Mouse (Mus musculus) lung, adult 2 months (tissue): Measurements from ENCODE around the gene Gm5414. TPM values are rescaled to one million over a fixed set of nuclear protein-coding genes. Genes with fewer than 3 reads are reported as not detected.
A peak's percentile ranks its signal among the peaks of the same experiment; 100 is the strongest.

Experiments
- DNase-seq: peaks from one replicate; pipeline ENCODE4 v3.0.0; 2022
- H3K4me1 ChIP-seq: fragments of 200-500 bp; 2 replicates; pipeline ENCODE4 v1.6.1; 2011; ENCODE audit warnings: low read length; ENCODE audit not compliant: control insufficient read depth, insufficient read depth
- H3K4me3 ChIP-seq: fragments of 200-500 bp; replicated peaks from 2 replicates; pipeline ENCODE3; 2011; ENCODE audit warnings: low read depth, mild to moderate bottlenecking, control low read depth, low read length; ENCODE audit errors: extremely low read depth
- CTCF ChIP-seq: fragments of 200-500 bp; IDR thresholded peaks from 2 replicates; pipeline ENCODE4 v1.5.1; 2011; ENCODE audit warnings: mild to moderate bottlenecking, low read length, control low read depth; ENCODE audit not compliant: insufficient read depth
- POLR2A ChIP-seq: fragments of 200-500 bp; IDR thresholded peaks from 2 replicates; pipeline ENCODE4 v1.6.1; 2011; ENCODE audit warnings: low read depth, mild to moderate bottlenecking, control low read depth, low read length, borderline replicate concordance; ENCODE audit errors: extremely low read depth
- WGBS: fragments of 180-500 bp; shearing (Covaris S2); methylation state at CpG from one replicate; pipeline ENCODE4 v1.1.7; 2018; 5-methylcytosine and 5-hydroxymethylcytosine counted together
- polyA plus RNA-seq: library from polyadenylated mRNA; depleted of rRNA; stranded (reverse); fragments of >200 nt; gene quantifications from 2 replicates; pipeline ENCODE4 v1.2.3, GENCODE M21; 2012; rRNA removed

Gene Gm5414
- not detected in 2 replicates for polyA plus RNA-seq

DNA sequence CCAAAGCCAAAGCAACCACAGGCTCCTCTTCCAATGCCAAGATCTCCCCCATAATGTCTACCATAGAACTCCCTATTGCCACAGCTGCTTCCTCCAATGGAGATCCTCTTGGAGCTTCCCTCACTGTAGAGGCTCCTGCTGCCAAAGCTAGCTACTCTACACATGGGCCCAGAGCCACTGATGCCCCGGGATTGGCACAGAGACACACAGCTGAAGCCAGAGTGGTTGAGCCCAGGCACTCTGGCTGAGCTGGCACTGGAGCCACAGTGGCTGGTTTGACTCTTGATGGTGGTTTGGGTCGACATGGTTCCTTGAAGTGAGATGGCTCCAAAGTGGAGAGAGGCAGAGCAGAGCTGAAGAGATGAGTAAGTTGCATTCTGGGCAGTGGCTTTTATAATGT is at the start of gene Gm5414:
TSS of gene Gm5414 (minus strand) at position 305 of the 400 bp plus-strand sequence.
- no peak for TF ChIP-seq POLR2A
- TF ChIP-seq CTCF, result no peak
- H3K4me3 ChIP-seq, result no peak within 1 kb of the TSS
- DNase-seq, result no peak
- H3K4me1 ChIP-seq, result no peaks in the 10 kb centered on the region
- 64% methylated on average over 2 of the region's 2 CpGs for WGBS

- no peak for DNase-seq
- no peak overlapping the region for H3K4me3 ChIP-seq
- H3K4me1 ChIP-seq, result no peaks in the 10 kb centered on the region
- no peak for TF ChIP-seq POLR2A
- no peak for TF ChIP-seq CTCF
- WGBS, result 77% methylated on average over 1 of the region's 1 CpGs
Measured at GRCm38 (mm10) chr15:101675978-101676377, 48.0 kb upstream of the Gm5414 start.

DNA sequence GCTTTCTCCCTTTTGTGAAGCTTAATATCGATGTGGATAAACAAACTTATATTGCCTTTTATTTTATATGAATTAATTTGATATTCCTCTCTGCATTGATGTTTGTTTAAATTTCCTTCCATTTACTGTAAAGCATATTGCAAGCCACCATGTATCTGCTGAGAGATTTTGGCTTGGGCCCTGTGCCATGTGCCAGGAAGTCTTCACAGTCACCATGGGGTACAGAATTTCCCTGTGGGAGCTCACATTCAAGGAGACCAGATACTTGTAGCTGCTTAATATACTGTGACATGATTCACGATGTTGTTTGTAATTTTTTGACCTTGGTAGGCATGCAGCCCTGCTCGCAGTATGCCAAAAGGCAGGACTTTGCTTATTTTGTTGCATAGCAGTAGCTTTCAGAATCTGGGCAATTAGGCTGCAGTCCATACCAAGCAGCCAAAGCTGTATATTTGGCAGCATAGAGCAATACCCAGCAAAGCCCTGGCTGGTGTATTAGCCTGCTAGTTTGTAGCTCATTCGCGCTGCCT is 24.8 kb upstream of the Gm5414 start:
- no peaks in the 10 kb centered on the region for H3K4me1 ChIP-seq
- 77% methylated on average over 5 of the region's 5 CpGs for WGBS
- DNase-seq, result no peak
- TF ChIP-seq CTCF, result no peak
- no peak for TF ChIP-seq POLR2A
- H3K4me3 ChIP-seq, result no peak overlapping the region

DNA sequence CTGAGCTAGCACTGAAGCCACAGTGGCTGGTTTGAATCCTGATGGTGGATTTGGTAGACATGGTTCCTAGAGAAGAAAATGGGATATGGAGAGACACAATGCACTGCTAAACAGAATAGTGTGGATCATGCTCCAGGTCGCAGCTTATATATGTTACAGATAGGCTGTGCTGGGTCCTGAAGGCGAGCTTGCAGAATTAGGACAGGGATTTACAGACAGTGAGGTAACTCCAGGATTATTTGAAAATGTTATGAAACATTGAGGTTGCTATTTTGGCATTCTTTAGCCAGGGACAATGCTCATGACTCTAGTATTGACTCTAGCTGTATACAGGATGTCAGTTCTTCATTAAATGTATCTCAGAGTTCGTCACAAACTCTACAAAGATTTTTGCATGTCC is 19.3 kb upstream of the Gm5414 start, which contains the start of gene Gm5478:
TSS of gene Gm5478 (minus strand) at position 101 of the 400 bp plus-strand sequence.
- no peaks in the 10 kb centered on the region for H3K4me1 ChIP-seq
- 66% methylated on average over 3 of the region's 3 CpGs for WGBS
- no peak for DNase-seq
- no peak within 1 kb of the TSS for H3K4me3 ChIP-seq
- TF ChIP-seq POLR2A (no peak), CTCF (no peak)

DNA sequence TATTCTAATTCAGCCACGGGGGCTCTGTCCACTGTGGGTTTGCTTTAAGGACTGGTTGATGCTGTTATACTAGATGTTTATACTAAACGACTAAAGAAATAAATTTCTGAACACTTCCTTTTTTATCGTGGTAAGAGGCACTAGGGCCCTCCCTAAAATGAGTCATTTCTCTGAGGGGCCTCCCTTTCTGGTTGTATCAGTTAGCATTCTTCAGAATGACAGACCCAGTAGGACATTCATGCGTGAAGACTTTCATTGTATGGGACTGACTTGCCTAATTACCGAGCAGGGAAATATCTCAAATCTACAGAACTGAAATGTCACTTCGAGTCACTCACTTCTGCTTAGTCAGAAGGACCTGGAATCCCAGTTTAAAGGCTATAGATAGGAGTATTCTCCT is 28.9 kb downstream of the Gm5414 start:
- DNase-seq, result no peak
- Histone ChIP-seq H3K4me3 (no peak overlapping the region), H3K4me1 (no peaks in the 10 kb centered on the region)
- TF ChIP-seq POLR2A, result no peak
- no peak for TF ChIP-seq CTCF
- 42% methylated on average over 6 of the region's 6 CpGs for WGBS

- no peak for DNase-seq
- WGBS, result 74% methylated on average over 10 of the region's 10 CpGs
Measured at GRCm38 (mm10) chr15:101588216-101588615, 39.8 kb downstream of the Gm5414 start.

GRCm38 (mm10) chr15:101584456-101584855 is 43.5 kb downstream of the Gm5414 start:
- TF ChIP-seq POLR2A (no peak), CTCF (no peak)
- no peaks in the 10 kb centered on the region for H3K4me1 ChIP-seq
- no peak overlapping the region for H3K4me3 ChIP-seq
- DNase-seq, result no peak
- 9% methylated on average over 2 of the region's 2 CpGs for WGBS

More at GRCm38 (mm10) chr15:101588216-101588615, 39.8 kb downstream of the Gm5414 start:
- TF ChIP-seq POLR2A (no peak), CTCF (peak; percentile 15; the same call in 1 of the 2 replicates)
- Histone ChIP-seq H3K4me3 (no peak overlapping the region), H3K4me1 (no peaks in the 10 kb centered on the region)

GRCm38 (mm10) chr15:101583211-101583965 is 44.6 kb downstream of the Gm5414 start:
- TF ChIP-seq CTCF (no peak), POLR2A (no peak)
- no peak overlapping the region for H3K4me3 ChIP-seq
- H3K4me1 ChIP-seq, result no peaks in the 10 kb centered on the region
- DNase-seq, result peak; percentile 16
- WGBS, result 71% methylated on average over 8 of the region's 8 CpGs

DNA sequence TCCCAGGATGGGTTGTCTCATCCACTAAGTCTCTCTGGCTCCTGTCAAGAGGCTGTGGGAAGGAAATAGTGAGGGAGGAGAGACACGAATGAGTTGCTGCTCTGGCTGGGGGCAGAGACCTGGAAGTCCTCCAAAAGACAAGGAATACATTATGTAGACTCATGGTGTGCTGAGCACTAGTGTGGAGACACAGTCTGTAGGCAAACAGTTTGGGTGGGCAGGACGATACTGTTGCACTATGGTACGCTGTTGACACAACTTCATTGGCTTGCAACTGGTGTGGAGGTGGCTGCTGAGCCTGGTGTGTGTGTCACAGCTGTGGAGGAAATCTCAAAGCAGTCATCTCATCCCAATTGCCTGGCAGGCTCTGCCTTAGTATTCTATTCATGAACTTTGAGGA is 46.3 kb downstream of the Gm5414 start:
- H3K4me3 ChIP-seq, result no peak overlapping the region
- no peaks in the 10 kb centered on the region for H3K4me1 ChIP-seq
- TF ChIP-seq CTCF (no peak), POLR2A (no peak)
- WGBS, result 69% methylated on average over 3 of the region's 3 CpGs
- no peak for DNase-seq

DNA sequence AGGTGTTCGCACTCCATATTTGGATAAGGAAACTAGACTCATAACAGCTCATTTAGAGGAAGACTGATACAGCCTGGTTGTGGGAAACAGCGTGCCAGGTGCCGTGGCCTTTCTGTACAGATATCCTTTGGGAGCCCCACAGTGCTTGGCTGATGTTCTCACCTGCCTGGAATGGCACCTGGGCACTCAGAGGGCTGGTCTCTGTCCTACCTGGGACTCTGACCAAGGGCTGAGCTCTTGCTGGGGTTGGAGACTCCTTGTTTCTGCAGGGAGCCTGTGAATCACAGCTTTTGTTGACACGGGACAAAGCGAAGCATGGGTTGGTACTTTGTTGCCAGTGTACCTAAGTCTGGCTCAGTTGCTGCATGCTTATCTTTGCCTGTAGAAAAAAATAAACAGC is 52.5 kb downstream of the Gm5414 start:
- no peak for DNase-seq
- no peak overlapping the region for H3K4me3 ChIP-seq
- TF ChIP-seq POLR2A (no peak), CTCF (no peak)
- no peaks in the 10 kb centered on the region for H3K4me1 ChIP-seq
- WGBS, result 54% methylated on average over 5 of the region's 5 CpGs

Other genes with a start within 250 kb of the Gm5414 start
- gene Krt7, start 217.1 kb downstream of the Gm5414 start, polyA plus RNA-seq, result 136 and 143 TPM in 2 replicates
- gene Krt87, start 189.4 kb downstream of the Gm5414 start, polyA plus RNA-seq, result 0.24 and 0.44 TPM in 2 replicates
- gene Krt88, start 180.4 kb downstream of the Gm5414 start, polyA plus RNA-seq, result not detected in 2 replicates
- gene Krt81, start 164.4 kb downstream of the Gm5414 start, polyA plus RNA-seq, result not detected in 2 replicates
- 0.09 and 0.12 TPM in 2 replicates for gene Krt86, start 154.7 kb downstream of the Gm5414 start, polyA plus RNA-seq
- gene Krt83, start 136.7 kb downstream of the Gm5414 start, polyA plus RNA-seq, result 0.06 and 0.25 TPM in 2 replicates
- not detected in 2 replicates for gene Gm49425, start 110.9 kb downstream of the Gm5414 start, polyA plus RNA-seq
- 0.13 TPM in 1 of 2 replicates, not detected in the other for gene Krt84, start 95.4 kb downstream of the Gm5414 start, polyA plus RNA-seq
- gene Krt82, start 77.5 kb downstream of the Gm5414 start, polyA plus RNA-seq, result not detected in 2 replicates
- gene Krt90, start 65.2 kb downstream of the Gm5414 start, polyA plus RNA-seq, result 0.22 TPM in 1 of 2 replicates, not detected in the other
- gene Krt75, start 54.3 kb downstream of the Gm5414 start, polyA plus RNA-seq, result 0.14 TPM in 1 of 2 replicates, not detected in the other
- gene Gm5478, start 19.2 kb upstream of the Gm5414 start, polyA plus RNA-seq, result not detected in 2 replicates
- gene Krt6b, start 52.1 kb upstream of the Gm5414 start, polyA plus RNA-seq, result 1.5 TPM in 1 of 2 replicates, not detected in the other
- gene Krt6a, start 66.1 kb upstream of the Gm5414 start, polyA plus RNA-seq, result 7.3 TPM in 1 of 2 replicates, not detected in the other
- 0.79 and 103 TPM in 2 replicates for gene Krt5, start 84.7 kb upstream of the Gm5414 start, polyA plus RNA-seq
- gene Krt71, start 114.9 kb upstream of the Gm5414 start, polyA plus RNA-seq, result not detected in 2 replicates
- gene Krt72, start 158.3 kb upstream of the Gm5414 start, polyA plus RNA-seq, result not detected in 2 replicates
- not detected in 2 replicates for gene Krt73, start 174.2 kb upstream of the Gm5414 start, polyA plus RNA-seq
- not detected in 2 replicates for gene Krt2, start 190.0 kb upstream of the Gm5414 start, polyA plus RNA-seq
- 0.26 and 0.57 TPM in 2 replicates for gene Krt1, start 222.6 kb upstream of the Gm5414 start, polyA plus RNA-seq
- not detected in 2 replicates for gene Krt77, start 241.5 kb upstream of the Gm5414 start, polyA plus RNA-seq